Mouse (Mus musculus) retina, postnatal 1 day (tissue): ENCODE measurements around the gene Psmb7.

Source experiments
- DNase-seq: peaks from one replicate; pipeline ENCODE4 v3.0.0-alpha.2; 2012

Gene Psmb7

GRCm38 (mm10) chr2:38637716-38638267 lies 6.1 kb downstream of the Psmb7 start:
- DNase-seq, result peak; percentile 17

GRCm38 (mm10) chr2:38630574-38630973 lies 13.3 kb downstream of the Psmb7 start:
- no peak for DNase-seq

- no peak for DNase-seq
Observed at GRCm38 (mm10) chr2:38629451-38629850, 14.4 kb downstream of the Psmb7 start.

- no peak for DNase-seq
Observed at GRCm38 (mm10) chr2:38628801-38629200, 15.1 kb downstream of the Psmb7 start.

- DNase-seq, result no peak
Observed at GRCm38 (mm10) chr2:38623821-38624590, 19.9 kb downstream of the Psmb7 start.

GRCm38 (mm10) chr2:38623411-38623810 lies 20.5 kb downstream of the Psmb7 start:
- no peak for DNase-seq

- DNase-seq, result peak; percentile 22
Observed at GRCm38 (mm10) chr2:38621610-38622021, 22.3 kb downstream of the Psmb7 start.

- no peak for DNase-seq
Observed at GRCm38 (mm10) chr2:38621076-38621475, 22.8 kb downstream of the Psmb7 start.

GRCm38 (mm10) chr2:38619777-38620176 lies 24.1 kb downstream of the Psmb7 start:
- no peak for DNase-seq

GRCm38 (mm10) chr2:38616956-38617872 lies 26.7 kb downstream of the Psmb7 start:
- no peak for DNase-seq

- DNase-seq, result peak; percentile 10
Observed at GRCm38 (mm10) chr2:38616072-38616471, 27.8 kb downstream of the Psmb7 start.

GRCm38 (mm10) chr2:38614437-38614836 lies 29.4 kb downstream of the Psmb7 start:
- DNase-seq, result no peak

- DNase-seq, result no peak
Observed at GRCm38 (mm10) chr2:38613576-38613975, 30.3 kb downstream of the Psmb7 start.

- DNase-seq, result no peak
Observed at GRCm38 (mm10) chr2:38612596-38612995, 31.3 kb downstream of the Psmb7 start.

- DNase-seq, result no peak
Observed at GRCm38 (mm10) chr2:38610161-38610560, 33.7 kb downstream of the Psmb7 start.

- peak; percentile 11 for DNase-seq
Observed at GRCm38 (mm10) chr2:38609310-38609709, 34.6 kb downstream of the Psmb7 start.

GRCm38 (mm10) chr2:38608831-38609309 lies 35.0 kb downstream of the Psmb7 start:
- no peak for DNase-seq

GRCm38 (mm10) chr2:38607716-38608115 lies 36.2 kb downstream of the Psmb7 start:
- no peak for DNase-seq

GRCm38 (mm10) chr2:38600842-38601241 lies 43.0 kb downstream of the Psmb7 start:
- no peak for DNase-seq

GRCm38 (mm10) chr2:38598395-38598794 lies 45.5 kb downstream of the Psmb7 start:
- DNase-seq, result no peak

GRCm38 (mm10) chr2:38597896-38598295 lies 46.0 kb downstream of the Psmb7 start:
- no peak for DNase-seq

GRCm38 (mm10) chr2:38594874-38595273 lies 49.0 kb downstream of the Psmb7 start:
- no peak for DNase-seq

GRCm38 (mm10) chr2:38591751-38592459 lies 52.0 kb downstream of the Psmb7 start:
- DNase-seq, result peak; percentile 62
